In genomic region chr10:9534552-9534951, GRCm38 (mm10) we compare ENCODE assay signal across 17 mouse cellular contexts.
DNase-seq lines count a peak whose midpoint lies in the region; ATAC-seq and TF ChIP-seq lines count a peak whose summit lies in the region.
"Had no signal": no experiment of that assay in that cellular context is flagged by ENCODE, and none has a peak within 500 bp of the region (broad histone marks: within the 10 kb centered on the region; RNA-seq: fewer than 3 reads in every experiment).

No protein-coding gene starts in this region.

- WGBS in limb, embryonic 14.5 days, result 52% methylated on average over 8 of the region's 8 CpGs
- WGBS in limb, embryonic 10.5 days, result 82% methylated on average over 8 of the region's 8 CpGs
- WGBS in forebrain, embryonic 14.5 days, result 31% methylated on average over 8 of the region's 8 CpGs
- 24% methylated on average over 8 of the region's 8 CpGs for WGBS in midbrain, embryonic 13.5 days

- no peaks in the 10 kb centered on the region for H3K9me3 ChIP-seq in limb, embryonic 14.5 days (ENCODE audit: control insufficient read depth, low read length)
- H3K9me3 ChIP-seq in limb, embryonic 10.5 days (replicated peaks), result no peaks in the 10 kb centered on the region
- no peaks in the 10 kb centered on the region for H3K9me3 ChIP-seq in forebrain, embryonic 14.5 days (replicated peaks; ENCODE audit: control insufficient read depth, low read length)
- no peaks in the 10 kb centered on the region for H3K9me3 ChIP-seq in midbrain, embryonic 13.5 days
- H3K9me3 ChIP-seq: heart, embryonic 10.5 days; intestine, embryonic 15.5 days; kidney, embryonic 15.5 days; liver, embryonic 13.5 days; lung, embryonic 15.5 days had no signal

- H3K4me3 ChIP-seq in limb, embryonic 14.5 days (replicated peaks; ENCODE audit: low read length), result no peak overlapping the region
- no peak overlapping the region for H3K4me3 ChIP-seq in limb, embryonic 10.5 days
- no peak overlapping the region for H3K4me3 ChIP-seq in forebrain, embryonic 14.5 days (ENCODE audit: low read depth, low read length)
- no peak overlapping the region for H3K4me3 ChIP-seq in midbrain, embryonic 13.5 days (replicated peaks)
- H3K4me3 ChIP-seq: heart, embryonic 10.5 days; intestine, embryonic 15.5 days; kidney, embryonic 15.5 days; liver, embryonic 13.5 days; lung, embryonic 15.5 days; megakaryocyte, embryonic 14.5 days had no signal

- no peaks in the 10 kb centered on the region for H3K36me3 ChIP-seq in limb, embryonic 14.5 days (ENCODE audit: control insufficient read depth, insufficient read depth, low read length)
- H3K36me3 ChIP-seq in limb, embryonic 10.5 days, result no peaks in the 10 kb centered on the region
- H3K36me3 ChIP-seq in forebrain, embryonic 14.5 days (ENCODE audit: control insufficient read depth, insufficient read depth, low read length), result no peaks in the 10 kb centered on the region
- H3K36me3 ChIP-seq in midbrain, embryonic 13.5 days, result no peaks in the 10 kb centered on the region
- H3K36me3 ChIP-seq: heart, embryonic 10.5 days; intestine, embryonic 15.5 days; kidney, embryonic 15.5 days; liver, embryonic 13.5 days; lung, embryonic 15.5 days had no signal

- H3K4me2 ChIP-seq in limb, embryonic 14.5 days (replicated peaks; ENCODE audit: low read depth, low read length, severe bottlenecking), result no peak overlapping the region
- H3K4me2 ChIP-seq in forebrain, embryonic 14.5 days (ENCODE audit: low read length), result no peak overlapping the region
- no peak overlapping the region for H3K4me2 ChIP-seq in midbrain, embryonic 13.5 days (replicated peaks)
- H3K4me2 ChIP-seq: intestine, embryonic 15.5 days; kidney, embryonic 15.5 days; liver, embryonic 13.5 days; lung, embryonic 15.5 days had no signal

- H3K9ac ChIP-seq in limb, embryonic 14.5 days (ENCODE audit: low read depth, low read length, severe bottlenecking), result no peak overlapping the region
- no peak overlapping the region for H3K9ac ChIP-seq in forebrain, embryonic 14.5 days (ENCODE audit: low read length)
- no peak overlapping the region for H3K9ac ChIP-seq in midbrain, embryonic 13.5 days (replicated peaks)
- H3K9ac ChIP-seq: intestine, embryonic 15.5 days; kidney, embryonic 15.5 days; liver, embryonic 13.5 days; lung, embryonic 15.5 days had no signal

- peak; percentile 35 for DNase-seq in limb, embryonic 14.5 days (ENCODE audit: low spot score)
- DNase-seq in limb, embryonic 10.5 days (ENCODE audit: low spot score), result no peak
- DNase-seq in forebrain, embryonic 14.5 days (ENCODE audit: low spot score), result peak; percentile 55
- no peak for DNase-seq in adrenal gland, postnatal 25 days
- no peak for DNase-seq in layer of hippocampus, postnatal 10 days (ENCODE audit: low spot score in 2 of 2)
- DNase-seq: cerebellum, postnatal 25 days; heart, postnatal 10 days; liver, embryonic 13.5 days; right cerebral cortex, postnatal 14 days had no signal

- ATAC-seq in limb, embryonic 14.5 days (ENCODE audit: low FRiP score, low read depth), result no peak
- peak; percentile 67 for ATAC-seq in forebrain, embryonic 14.5 days
- peak; percentile 62 for ATAC-seq in midbrain, embryonic 13.5 days
- no peak for ATAC-seq in monocyte, adult 5-6 weeks (replicated peaks; ENCODE audit: insufficient number of reproducible peaks, low FRiP score, low TSS enrichment, poor library complexity, severe bottlenecking)
- ATAC-seq: intestine, embryonic 15.5 days had no signal

- H3K4me1 ChIP-seq in limb, embryonic 14.5 days (ENCODE audit: control insufficient read depth, insufficient read depth, low read length), result no peaks in the 10 kb centered on the region
- H3K4me1 ChIP-seq in limb, embryonic 10.5 days, result peaks cover 7% of the 10 kb centered on the region
- H3K4me1 ChIP-seq in forebrain, embryonic 14.5 days (ENCODE audit: control insufficient read depth, insufficient read depth, low read length), result peaks cover 6% of the 10 kb centered on the region; the same call in 1 of the 2 replicates
- peaks cover 36% of the 10 kb centered on the region for H3K4me1 ChIP-seq in midbrain, embryonic 13.5 days (replicated peaks)
- H3K4me1 ChIP-seq: kidney, embryonic 15.5 days; liver, embryonic 13.5 days; megakaryocyte, embryonic 14.5 days had no signal

- no peak for TF ChIP-seq POLR2A in limb, embryonic 14.5 days (IDR thresholded peaks at IDR 0.05; ENCODE audit: borderline replicate concordance, extremely low read depth, insufficient read depth, insufficient read length)

- H3K27me3 ChIP-seq in limb, embryonic 14.5 days (ENCODE audit: control insufficient read depth, insufficient read depth, low read length), result no peaks in the 10 kb centered on the region
- H3K27me3 ChIP-seq in limb, embryonic 10.5 days (ENCODE audit: low read depth, poor library complexity, severe bottlenecking), result no peaks in the 10 kb centered on the region
- no peaks in the 10 kb centered on the region for H3K27me3 ChIP-seq in forebrain, embryonic 14.5 days (replicated peaks; ENCODE audit: control insufficient read depth, insufficient read depth, low read length)
- H3K27me3 ChIP-seq in midbrain, embryonic 13.5 days, result no peaks in the 10 kb centered on the region
- H3K27me3 ChIP-seq: intestine, embryonic 15.5 days; kidney, embryonic 15.5 days; liver, embryonic 13.5 days; lung, embryonic 15.5 days; megakaryocyte, embryonic 14.5 days had no signal

- no peak overlapping the region for H3K27ac ChIP-seq in limb, embryonic 14.5 days (replicated peaks; ENCODE audit: low read depth, low read length)
- no peak overlapping the region for H3K27ac ChIP-seq in limb, embryonic 10.5 days
- H3K27ac ChIP-seq in forebrain, embryonic 14.5 days (ENCODE audit: low read depth, low read length), result no peak overlapping the region
- no peak overlapping the region for H3K27ac ChIP-seq in midbrain, embryonic 13.5 days
- H3K27ac ChIP-seq: heart, embryonic 10.5 days; intestine, embryonic 15.5 days; kidney, embryonic 15.5 days; liver, embryonic 13.5 days; lung, embryonic 15.5 days; stomach, postnatal 0 days had no signal

Comparison
In these comparisons a context has a peak if more than half of its experiments do, and no peak if none do; other contexts are left out.
1. DNase-seq: peak in limb, embryonic 14.5 days (single experiment) and forebrain, embryonic 14.5 days (single experiment); none in limb, embryonic 10.5 days (single experiment), adrenal gland, postnatal 25 days (single experiment) and layer of hippocampus, postnatal 10 days (0 of 2).
2. ATAC-seq: peak in forebrain, embryonic 14.5 days (single experiment) and midbrain, embryonic 13.5 days (single experiment); none in limb, embryonic 14.5 days (single experiment) and monocyte, adult 5-6 weeks (single experiment).